Mouse (Mus musculus): ENCODE results near the gene Evi2a. TPM values are rescaled to one million over a fixed set of nuclear protein-coding genes. Genes with fewer than 3 reads are reported as not detected.

Evi2a gene
- polyA plus RNA-seq, 1 experiment from 2014 or later: 1.6 TPM

- no peaks in the 10 kb centered on the region for H3K4me1 ChIP-seq
- no peaks in the 10 kb centered on the region for H3K9me3 ChIP-seq
- no peak overlapping the region for H3K27ac ChIP-seq (replicated peaks)
- no peak overlapping the region for H3K4me3 ChIP-seq
- no peak for DNase-seq (ENCODE audit: low spot score)
- WGBS: 89% methylated on average over 8 of the region's 8 CpGs
- H3K27me3 ChIP-seq (replicated peaks; ENCODE audit: low read depth, poor library complexity, severe bottlenecking): no peaks in the 10 kb centered on the region
- peaks cover 64% of the 10 kb centered on the region for H3K36me3 ChIP-seq (replicated peaks)
Measured at GRCm38 (mm10) chr11:79533950-79534690, 3.7 kb upstream of the Evi2a start.

GRCm38 (mm10) chr11:79533311-79533710, 2.9 kb upstream of the Evi2a start:
- 92% methylated on average over 6 of the region's 6 CpGs for WGBS
- DNase-seq (ENCODE audit: low spot score): no peak
- no peaks in the 10 kb centered on the region for H3K9me3 ChIP-seq
- H3K4me1 ChIP-seq: no peaks in the 10 kb centered on the region
- no peak overlapping the region for H3K27ac ChIP-seq (replicated peaks)
- peaks cover 70% of the 10 kb centered on the region for H3K36me3 ChIP-seq (replicated peaks)
- H3K27me3 ChIP-seq (replicated peaks; ENCODE audit: low read depth, poor library complexity, severe bottlenecking): no peaks in the 10 kb centered on the region
- no peak overlapping the region for H3K4me3 ChIP-seq

GRCm38 (mm10) chr11:79531485-79531884, 1.1 kb upstream of the Evi2a start:
- Histone ChIP-seq H3K4me3 (no peak overlapping the region), H3K27me3 (replicated peaks; ENCODE audit: low read depth, poor library complexity, severe bottlenecking) (no peaks in the 10 kb centered on the region), H3K4me1 (no peaks in the 10 kb centered on the region), H3K36me3 (replicated peaks) (peaks cover 63% of the 10 kb centered on the region), H3K9me3 (no peaks in the 10 kb centered on the region), H3K27ac (replicated peaks) (no peak overlapping the region)
- 95% methylated on average over 4 of the region's 4 CpGs for WGBS
- DNase-seq (ENCODE audit: low spot score): no peak

GRCm38 (mm10) chr11:79530774-79531173, 365 bp upstream of the Evi2a start:
- H3K27me3 ChIP-seq (replicated peaks; ENCODE audit: low read depth, poor library complexity, severe bottlenecking): no peaks in the 10 kb centered on the region
- DNase-seq (ENCODE audit: low spot score): no peak
- no peak overlapping the region for H3K4me3 ChIP-seq
- H3K4me1 ChIP-seq: no peaks in the 10 kb centered on the region
- 92% methylated on average over 11 of the region's 11 CpGs for WGBS
- peaks cover 58% of the 10 kb centered on the region for H3K36me3 ChIP-seq (replicated peaks)
- H3K27ac ChIP-seq (replicated peaks): no peak overlapping the region
- H3K9me3 ChIP-seq: no peaks in the 10 kb centered on the region

GRCm38 (mm10) chr11:79529736-79530135, 673 bp downstream of the Evi2a start:
- Histone ChIP-seq H3K4me3 (no peak overlapping the region), H3K9me3 (no peaks in the 10 kb centered on the region), H3K4me1 (no peaks in the 10 kb centered on the region), H3K36me3 (replicated peaks) (peaks cover 54% of the 10 kb centered on the region), H3K27ac (replicated peaks) (no peak overlapping the region), H3K27me3 (replicated peaks; ENCODE audit: low read depth, poor library complexity, severe bottlenecking) (no peaks in the 10 kb centered on the region)
- no peak for DNase-seq (ENCODE audit: low spot score)
- 91% methylated on average over 2 of the region's 2 CpGs for WGBS

- Histone ChIP-seq H3K9me3 (no peaks in the 10 kb centered on the region), H3K4me3 (no peak overlapping the region), H3K27me3 (replicated peaks; ENCODE audit: low read depth, poor library complexity, severe bottlenecking) (no peaks in the 10 kb centered on the region), H3K36me3 (replicated peaks) (peaks cover 57% of the 10 kb centered on the region), H3K27ac (replicated peaks) (no peak overlapping the region), H3K4me1 (no peaks in the 10 kb centered on the region; the same call in 1 of the 2 replicates)
- 97% methylated on average over 6 of the region's 6 CpGs for WGBS
- DNase-seq (ENCODE audit: low spot score): no peak
Measured at GRCm38 (mm10) chr11:79529226-79529625, 1.2 kb downstream of the Evi2a start.

GRCm38 (mm10) chr11:79528601-79529000, 1.8 kb downstream of the Evi2a start:
- Histone ChIP-seq H3K4me1 (peaks cover 4% of the 10 kb centered on the region; the same call in 1 of the 2 replicates), H3K4me3 (no peak overlapping the region), H3K27ac (replicated peaks) (no peak overlapping the region), H3K9me3 (no peaks in the 10 kb centered on the region), H3K36me3 (replicated peaks) (peaks cover 56% of the 10 kb centered on the region), H3K27me3 (replicated peaks; ENCODE audit: low read depth, poor library complexity, severe bottlenecking) (no peaks in the 10 kb centered on the region)
- WGBS: 94% methylated on average over 3 of the region's 3 CpGs
- DNase-seq (ENCODE audit: low spot score): no peak

GRCm38 (mm10) chr11:79527739-79528384, 2.5 kb downstream of the Evi2a start:
- peaks cover 4% of the 10 kb centered on the region; the same call in 1 of the 2 replicates for H3K4me1 ChIP-seq
- WGBS: 91% methylated on average over 5 of the region's 5 CpGs

GRCm38 (mm10) chr11:79527015-79527738, 3.2 kb downstream of the Evi2a start:
- Histone ChIP-seq H3K4me1 (peaks cover 4% of the 10 kb centered on the region; the same call in 1 of the 2 replicates), H3K27ac (replicated peaks) (no peak overlapping the region), H3K9me3 (no peaks in the 10 kb centered on the region), H3K4me3 (no peak overlapping the region), H3K36me3 (replicated peaks) (peaks cover 47% of the 10 kb centered on the region), H3K27me3 (replicated peaks; ENCODE audit: low read depth, poor library complexity, severe bottlenecking) (no peaks in the 10 kb centered on the region)
- WGBS: 85% methylated on average over 15 of the region's 15 CpGs
- no peak for DNase-seq (ENCODE audit: low spot score)

More at GRCm38 (mm10) chr11:79527739-79528384, 2.5 kb downstream of the Evi2a start:
- H3K27ac ChIP-seq (replicated peaks): no peak overlapping the region
- H3K9me3 ChIP-seq: no peaks in the 10 kb centered on the region
- peaks cover 50% of the 10 kb centered on the region for H3K36me3 ChIP-seq (replicated peaks)
- no peak for DNase-seq (ENCODE audit: low spot score)
- no peak overlapping the region for H3K4me3 ChIP-seq
- H3K27me3 ChIP-seq (replicated peaks; ENCODE audit: low read depth, poor library complexity, severe bottlenecking): no peaks in the 10 kb centered on the region

- Histone ChIP-seq H3K9me3 (no peaks in the 10 kb centered on the region), H3K27me3 (replicated peaks; ENCODE audit: low read depth, poor library complexity, severe bottlenecking) (no peaks in the 10 kb centered on the region), H3K4me3 (no peak overlapping the region), H3K27ac (replicated peaks) (no peak overlapping the region), H3K36me3 (replicated peaks) (peaks cover 42% of the 10 kb centered on the region), H3K4me1 (peaks cover 4% of the 10 kb centered on the region; the same call in 1 of the 2 replicates)
- DNase-seq (ENCODE audit: low spot score): no peak
- WGBS: 96% methylated on average over 3 of the region's 3 CpGs
Measured at GRCm38 (mm10) chr11:79526549-79526948, 3.9 kb downstream of the Evi2a start.

- Histone ChIP-seq H3K27ac (replicated peaks) (no peak overlapping the region), H3K9me3 (no peaks in the 10 kb centered on the region), H3K27me3 (replicated peaks; ENCODE audit: low read depth, poor library complexity, severe bottlenecking) (no peaks in the 10 kb centered on the region), H3K36me3 (replicated peaks) (peaks cover 26% of the 10 kb centered on the region), H3K4me1 (peaks cover 4% of the 10 kb centered on the region; the same call in 1 of the 2 replicates), H3K4me3 (no peak overlapping the region)
- WGBS: 87% methylated on average over 1 of the region's 1 CpGs
- DNase-seq (ENCODE audit: low spot score): no peak
Measured at GRCm38 (mm10) chr11:79524310-79524575, 6.2 kb downstream of the Evi2a start.

- peaks cover 24% of the 10 kb centered on the region for H3K36me3 ChIP-seq (replicated peaks)
- H3K27me3 ChIP-seq (replicated peaks; ENCODE audit: low read depth, poor library complexity, severe bottlenecking): no peaks in the 10 kb centered on the region
- no peak for DNase-seq (ENCODE audit: low spot score)
- H3K27ac ChIP-seq (replicated peaks): no peak within 1 kb of the TSS
- no peaks in the 10 kb centered on the region for H3K9me3 ChIP-seq
- H3K4me3 ChIP-seq: no peak within 1 kb of the TSS
- peaks cover 4% of the 10 kb centered on the region; the same call in 1 of the 2 replicates for H3K4me1 ChIP-seq
- 80% methylated on average over 10 of the region's 10 CpGs for WGBS
Measured at GRCm38 (mm10) chr11:79523560-79524309, 6.7 kb downstream of the Evi2a start, which contains the start of gene Evi2b. TSS of gene Evi2b (minus strand) at chr11:79523762.
